Mouse (Mus musculus): ENCODE data around the gene Snrpd3. TPM values are rescaled to one million over a fixed set of nuclear protein-coding genes. Genes with fewer than 3 reads are reported as not detected.
A peak's percentile ranks its signal among the peaks of the same experiment; 100 is the strongest.
"Not testable (repeated sequence)": the region's sequence is repeated elsewhere in the genome, so short reads cannot be mapped to it uniquely, and the experiment has no call there.

Snrpd3 gene
- total RNA-seq, 2 experiments from 2014 or later: 65.7 to 69.5 TPM

GRCm38 (mm10) chr10:75561071-75561654 is 43.8 kb downstream of the Snrpd3 start, which contains the start of gene Ggt1:
Gene Ggt1, plus strand, starts transcription at chr10:75561604.
- DNase-seq: no peak
- intact Hi-C loops (cut with DNase I): no loop called here

DNA sequence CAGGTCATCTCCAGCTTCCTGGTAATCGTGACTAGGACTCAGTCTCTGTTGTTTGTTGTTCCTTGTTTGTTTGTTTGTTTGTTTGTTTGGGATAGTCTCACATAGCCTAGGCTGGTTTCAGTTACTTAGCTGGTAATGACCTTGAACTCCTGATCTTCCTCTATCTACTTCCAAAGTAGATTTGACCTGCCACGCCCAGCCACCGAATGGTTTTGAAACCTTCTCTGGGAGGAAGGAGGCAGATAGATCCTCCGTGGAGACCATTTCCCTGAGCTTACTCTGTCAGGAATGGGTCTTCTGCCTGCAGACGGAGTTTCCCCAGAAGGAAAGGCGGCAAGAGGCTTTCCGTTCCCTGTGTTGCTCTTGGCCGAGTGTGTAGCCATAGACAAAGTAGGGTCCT is 45.2 kb downstream of the Snrpd3 start:
- intact Hi-C loops (cut with DNase I): no loop called here
- DNase-seq: no peak

- DNase-seq: no peak
- intact Hi-C loops (cut with DNase I): no loop called here
Observed at GRCm38 (mm10) chr10:75564687-75565265, 47.4 kb downstream of the Snrpd3 start.

GRCm38 (mm10) chr10:75565436-75565835 is 48.1 kb downstream of the Snrpd3 start:
- DNase-seq: no peak
- intact Hi-C loops (cut with DNase I): no loop called here

- intact Hi-C loops (cut with DNase I): no loop called here
- no peak for DNase-seq
Observed at GRCm38 (mm10) chr10:75565906-75566305, 48.6 kb downstream of the Snrpd3 start.

DNA sequence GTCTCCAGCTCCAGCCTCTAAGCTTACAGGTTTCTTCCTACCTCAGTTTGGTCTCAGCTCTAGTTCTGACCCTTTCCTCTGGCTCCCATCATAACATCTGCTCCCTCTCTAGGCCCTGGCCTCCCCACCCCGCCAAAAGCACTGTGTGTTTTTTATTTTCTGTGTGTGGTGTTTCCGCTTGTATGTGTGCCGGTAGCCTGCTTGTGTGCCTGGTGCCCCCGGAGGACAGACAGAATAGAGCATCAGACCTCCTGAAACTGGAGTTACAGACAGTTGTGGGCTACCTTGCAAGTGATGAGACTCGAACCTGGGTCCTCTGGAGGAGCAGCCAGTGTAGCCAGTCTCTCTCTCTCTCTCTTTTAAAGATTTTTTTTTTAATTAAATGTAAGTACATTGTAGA is 49.0 kb downstream of the Snrpd3 start:
- intact Hi-C loops (cut with DNase I): no loop called here
- DNase-seq: no peak

DNA sequence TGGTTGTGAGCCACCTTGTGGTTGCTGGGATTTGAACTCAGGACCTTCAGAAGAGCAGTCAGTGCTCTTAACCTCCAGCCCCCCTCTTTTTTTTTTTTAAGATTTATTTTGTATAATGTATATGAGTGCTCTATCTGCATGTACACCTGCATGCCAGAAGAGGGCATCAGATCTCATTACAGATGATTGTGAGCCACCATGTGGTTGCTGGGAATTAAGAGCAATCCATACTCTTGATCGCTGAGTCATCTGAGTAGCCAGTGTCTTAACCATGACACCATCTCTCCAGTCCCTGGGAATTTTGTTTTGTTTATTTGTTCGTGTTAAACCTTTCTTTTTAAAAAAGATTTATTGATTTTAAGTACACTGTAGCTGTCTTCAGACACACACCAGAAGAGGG is 49.4 kb downstream of the Snrpd3 start:
- DNase-seq; intact Hi-C loops (cut with DNase I): not testable (repeated sequence)

DNA sequence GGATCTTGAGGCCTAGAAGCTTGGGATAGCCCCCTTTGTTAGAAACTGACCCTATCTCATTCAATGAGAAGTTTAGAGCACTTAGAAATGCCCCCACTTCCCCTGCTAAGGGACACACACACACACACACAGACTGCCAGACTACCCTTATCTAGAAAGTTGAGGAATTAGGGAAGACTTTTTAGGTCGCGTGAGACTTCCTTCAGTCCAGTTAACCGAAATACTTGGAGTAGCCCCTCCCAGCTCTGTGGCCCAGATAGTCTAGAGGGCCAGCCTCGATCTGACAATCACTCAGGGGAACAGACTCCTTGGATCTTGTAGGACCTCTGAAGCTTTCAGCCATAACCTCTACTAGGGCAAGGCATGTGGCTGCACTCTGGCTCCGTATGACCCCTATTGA is 50.7 kb downstream of the Snrpd3 start:
- no peak for DNase-seq
- intact Hi-C loops (cut with DNase I): no loop called here

DNA sequence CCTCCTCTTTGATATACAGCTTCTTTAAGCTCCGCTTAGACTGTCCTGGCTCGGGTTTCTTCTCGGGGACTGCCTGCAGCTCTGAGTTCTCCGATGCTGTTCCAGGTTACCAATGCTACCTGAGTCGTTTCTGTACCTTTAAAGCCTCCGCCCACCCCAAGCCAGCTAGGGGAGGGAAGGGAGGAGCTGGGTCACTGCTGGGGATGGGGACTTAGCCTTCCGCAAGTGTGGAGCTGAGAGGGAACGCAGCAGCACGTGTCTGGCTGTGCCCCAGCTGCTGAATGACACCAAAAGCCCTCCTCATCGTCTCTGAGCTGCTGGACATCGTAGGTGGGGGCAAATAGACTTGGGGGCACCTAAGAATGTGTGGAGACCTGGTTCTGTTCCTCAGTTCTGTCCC is 51.1 kb downstream of the Snrpd3 start:
- intact Hi-C loops (cut with DNase I): no loop called here
- no peak for DNase-seq

GRCm38 (mm10) chr10:75568851-75569250 is 51.5 kb downstream of the Snrpd3 start:
- no peak for DNase-seq
- intact Hi-C loops (cut with DNase I): no loop called here

DNA sequence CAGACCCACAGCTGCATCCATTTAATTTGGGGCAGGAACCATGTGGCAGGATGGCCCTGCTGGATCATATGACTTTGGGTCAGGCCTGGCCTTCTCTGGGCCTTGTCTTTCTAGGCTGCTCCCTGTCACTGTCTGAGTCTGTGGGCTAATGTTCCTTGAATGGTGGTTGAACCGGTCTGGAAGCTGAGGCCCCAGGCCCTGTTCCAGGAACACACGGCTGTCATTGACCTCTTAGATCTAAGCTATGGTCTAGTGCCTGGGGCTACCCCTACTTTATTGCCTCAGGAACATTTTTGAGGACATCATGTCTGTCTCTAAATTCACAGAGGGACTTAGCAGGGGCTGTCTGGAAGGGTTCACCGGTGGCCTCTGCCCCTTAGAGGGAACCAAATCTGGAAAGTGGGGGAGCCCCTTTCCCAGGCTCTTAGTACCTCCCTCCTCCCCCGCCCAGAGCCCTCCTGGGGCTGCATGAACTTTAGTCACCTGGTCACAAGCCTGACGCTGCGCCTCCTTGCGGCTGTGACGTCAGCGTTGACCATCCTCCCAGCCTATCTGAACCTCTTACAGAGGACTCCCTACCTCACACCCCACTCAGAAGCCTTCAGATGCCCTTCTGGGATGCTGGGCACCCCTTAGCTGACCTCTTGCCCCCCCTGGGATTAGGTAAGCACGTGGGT is 53.8 kb downstream of the Snrpd3 start:
- no peak for DNase-seq
- intact Hi-C loops (cut with DNase I): no loop called here

DNA sequence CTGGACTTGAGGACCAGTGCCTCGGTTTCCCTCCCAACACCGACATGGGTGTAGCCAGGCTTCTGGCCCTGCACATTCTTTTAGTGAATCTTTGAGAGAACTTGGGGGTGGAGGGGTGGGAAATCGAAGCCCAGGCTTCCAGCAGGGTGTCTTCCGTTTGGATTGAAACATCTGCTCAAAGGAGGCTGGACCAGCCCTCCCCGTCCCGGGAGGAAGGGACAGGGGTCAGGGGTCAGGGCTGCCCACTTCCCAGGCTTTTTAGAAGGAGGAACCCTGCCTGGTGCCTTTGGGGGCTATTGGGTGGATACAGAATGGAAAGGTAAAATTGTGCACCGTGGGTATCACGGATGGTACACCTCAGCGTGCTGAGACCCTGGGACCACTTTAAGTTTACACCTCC is 54.6 kb downstream of the Snrpd3 start:
- intact Hi-C loops (cut with DNase I): no loop called here
- no peak for DNase-seq

- intact Hi-C loops (cut with DNase I): no loop called here
- no peak for DNase-seq
Observed at GRCm38 (mm10) chr10:75573181-75573580, 55.8 kb downstream of the Snrpd3 start.

DNA sequence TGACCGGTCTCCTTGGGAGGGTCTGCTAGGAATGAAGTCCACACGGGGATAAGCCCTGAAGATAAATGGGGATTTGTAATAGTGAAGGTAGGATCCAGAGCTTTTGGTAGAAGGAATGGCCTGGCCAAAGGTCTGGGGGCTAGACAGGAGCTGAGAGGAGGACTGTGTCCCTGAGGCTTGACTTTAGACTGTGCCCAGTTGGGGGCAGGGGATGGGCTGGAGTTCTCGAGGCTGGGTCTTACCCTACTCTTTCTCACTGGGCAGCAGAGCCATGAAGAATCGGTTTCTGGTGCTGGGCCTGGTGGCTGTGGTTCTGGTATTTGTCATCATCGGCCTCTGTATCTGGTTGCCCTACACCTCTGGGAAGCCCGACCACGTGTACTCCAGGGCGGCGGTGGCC is 56.6 kb downstream of the Snrpd3 start:
- DNase-seq: no peak
- intact Hi-C loops (cut with DNase I): no loop called here

GRCm38 (mm10) chr10:75579129-75579528 is 61.8 kb downstream of the Snrpd3 start:
- intact Hi-C loops (cut with DNase I): no loop called here
- DNase-seq: no peak

- DNase-seq: peak; percentile 90 to 95
- intact Hi-C loops (cut with DNase I): loop anchor here (1.0 to 5.0 kb wide), 6 partner anchors 49 to 366 kb away; partner anchors contain the start of genes Ddt, Gm5134 and Gstt2
Observed at GRCm38 (mm10) chr10:75585876-75586552, 68.7 kb downstream of the Snrpd3 start.

DNA sequence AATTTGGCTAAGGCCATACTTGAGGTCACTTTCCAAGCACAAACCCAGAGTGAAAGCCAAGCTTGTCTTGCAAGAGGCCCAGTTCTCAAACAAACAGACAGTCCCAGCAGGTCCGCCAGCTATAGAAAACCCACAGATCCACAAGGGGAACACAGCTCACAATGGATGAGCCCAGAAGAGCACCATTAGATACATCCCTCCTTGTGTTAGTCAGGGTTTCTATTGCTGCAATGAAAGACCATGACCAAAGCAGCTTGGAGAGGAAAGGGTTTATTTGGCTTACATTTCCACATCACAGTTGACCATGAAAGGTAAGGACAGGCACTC is 69.2 kb downstream of the Snrpd3 start:
- no peak for DNase-seq
- intact Hi-C loops (cut with DNase I): loop anchor here (1.0 to 5.0 kb wide), 5 partner anchors 49 to 366 kb away; partner anchors contain the start of genes Ddt, Gm5134 and Gstt2
